Comparison of ENCODE assay signal across 9 mouse cellular contexts in the genomic region with DNA sequence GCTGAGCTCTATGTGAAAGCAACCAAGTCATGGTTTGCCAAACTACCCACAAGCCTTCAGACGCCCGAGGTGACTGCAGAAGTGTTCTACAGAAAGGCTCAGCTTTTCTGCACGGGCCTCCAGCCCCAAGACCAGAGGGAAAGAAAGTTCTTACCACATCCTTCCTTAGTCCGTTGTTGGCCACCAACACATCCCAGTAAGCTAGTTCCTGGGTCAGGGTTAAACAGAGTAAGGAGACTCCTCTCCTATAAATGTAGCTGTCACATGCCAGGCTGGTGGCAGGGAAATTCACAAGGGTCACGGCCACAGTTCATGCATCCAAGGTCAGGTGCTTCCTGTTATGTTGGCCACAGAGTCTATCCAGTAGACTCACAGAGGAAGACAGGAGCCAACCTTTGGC. TPM values are rescaled to one million over a fixed set of nuclear protein-coding genes. Genes with fewer than 3 reads are reported as not detected.
DNase-seq lines count a peak whose midpoint lies in the region; ATAC-seq lines count a peak whose summit lies in the region.
"Had no signal": no experiment of that assay in that cellular context is flagged by ENCODE, and none has a peak within 500 bp of the region (broad histone marks: within the 10 kb centered on the region; RNA-seq: fewer than 3 reads in every experiment).

No protein-coding gene starts in this region.

- no peaks in the 10 kb centered on the region for H3K9me3 ChIP-seq in embryonic facial prominence, embryonic 14.5 days (ENCODE audit: control insufficient read depth, low read length)
- H3K9me3 ChIP-seq in limb, embryonic 10.5 days (replicated peaks): no peaks in the 10 kb centered on the region
- H3K9me3 ChIP-seq in midbrain, embryonic 11.5 days (ENCODE audit: control insufficient read depth, low read length): no peaks in the 10 kb centered on the region
- H3K9me3 ChIP-seq: neural tube, embryonic 13.5 days had no signal

- H3K4me3 ChIP-seq in embryonic facial prominence, embryonic 14.5 days (ENCODE audit: low read depth, low read length): no peak overlapping the region
- no peak overlapping the region for H3K4me3 ChIP-seq in limb, embryonic 10.5 days
- H3K4me3 ChIP-seq in midbrain, embryonic 11.5 days (ENCODE audit: low read depth, low read length): no peak overlapping the region
- H3K4me3 ChIP-seq: neural tube, embryonic 13.5 days had no signal

- H3K9ac ChIP-seq in embryonic facial prominence, embryonic 14.5 days (ENCODE audit: low read depth, low read length): no peak overlapping the region
- H3K9ac ChIP-seq in midbrain, embryonic 11.5 days (ENCODE audit: low read length): no peak overlapping the region
- H3K9ac ChIP-seq: neural tube, embryonic 13.5 days had no signal

- peaks cover 30% of the 10 kb centered on the region for H3K4me1 ChIP-seq in embryonic facial prominence, embryonic 14.5 days (ENCODE audit: control insufficient read depth, insufficient read depth, low read length)
- peaks cover 61% of the 10 kb centered on the region for H3K4me1 ChIP-seq in limb, embryonic 10.5 days
- peaks cover 10% of the 10 kb centered on the region for H3K4me1 ChIP-seq in midbrain, embryonic 11.5 days (ENCODE audit: control insufficient read depth, insufficient read depth, low read length)

- no peaks in the 10 kb centered on the region for H3K27me3 ChIP-seq in embryonic facial prominence, embryonic 14.5 days (replicated peaks; ENCODE audit: control insufficient read depth, insufficient read depth, low read length)
- H3K27me3 ChIP-seq in limb, embryonic 10.5 days (ENCODE audit: low read depth, poor library complexity, severe bottlenecking): no peaks in the 10 kb centered on the region
- H3K27me3 ChIP-seq in midbrain, embryonic 11.5 days (ENCODE audit: control insufficient read depth, insufficient read depth, low read length): no peaks in the 10 kb centered on the region
- H3K27me3 ChIP-seq: neural tube, embryonic 13.5 days had no signal

- WGBS in embryonic facial prominence, embryonic 14.5 days: 88% methylated on average over 5 of the region's 5 CpGs
- 94% methylated on average over 5 of the region's 5 CpGs for WGBS in limb, embryonic 10.5 days
- WGBS in midbrain, embryonic 11.5 days: 89% methylated on average over 5 of the region's 5 CpGs

- no peak overlapping the region for H3K4me2 ChIP-seq in embryonic facial prominence, embryonic 14.5 days (ENCODE audit: low read depth, low read length)
- H3K4me2 ChIP-seq in midbrain, embryonic 11.5 days: no peak overlapping the region
- H3K4me2 ChIP-seq: neural tube, embryonic 13.5 days had no signal

- H3K36me3 ChIP-seq in embryonic facial prominence, embryonic 14.5 days (ENCODE audit: control insufficient read depth, insufficient read depth, low read length): peaks cover 24% of the 10 kb centered on the region
- H3K36me3 ChIP-seq in limb, embryonic 10.5 days: peaks cover 32% of the 10 kb centered on the region
- H3K36me3 ChIP-seq in midbrain, embryonic 11.5 days (ENCODE audit: control insufficient read depth, insufficient read depth, low read length): no peaks in the 10 kb centered on the region; the same call in 1 of the 2 replicates

- H3K27ac ChIP-seq in embryonic facial prominence, embryonic 14.5 days (replicated peaks; ENCODE audit: low read depth, low read length): peak overlapping the region; percentile 90; the same call in 1 of the 2 replicates
- peak overlapping the region; percentile 84; the same call in 1 of the 2 replicates for H3K27ac ChIP-seq in limb, embryonic 10.5 days
- no peak overlapping the region for H3K27ac ChIP-seq in midbrain, embryonic 11.5 days (ENCODE audit: low read depth, low read length)

- ATAC-seq in embryonic facial prominence, embryonic 14.5 days (ENCODE audit: low read depth): no peak
- no peak for ATAC-seq in midbrain, embryonic 11.5 days (ENCODE audit: low FRiP score)
- ATAC-seq in frontal cortex, adult (ENCODE audit: low TSS enrichment): no peak

- DNase-seq in lung, postnatal 36 days: peak; percentile 44
- no peak for DNase-seq in lung, postnatal 10 days
- no peak for DNase-seq in embryonic facial prominence, embryonic 14.5 days (ENCODE audit: low spot score)
- no peak for DNase-seq in limb, embryonic 10.5 days (ENCODE audit: low spot score)
- peak; percentile 55 for DNase-seq in thymus, postnatal 0 days (ENCODE audit: low spot score)
- no peak for DNase-seq in midbrain, embryonic 11.5 days (ENCODE audit: low spot score, missing footprints)
- no peak for DNase-seq in ovary, postnatal 10 days (ENCODE audit: low spot score)

RNA-seq across cellular contexts. Expression of gene Plekho2, which starts 27.7 kb away (rescaled TPM):
- 12.9 and 14.3 TPM in 2 replicates for polyA plus RNA-seq in embryonic facial prominence, embryonic 14.5 days (2014; fragmentation: Nextera tagmentation; extraction: Ambion mirVana)
- polyA plus RNA-seq in limb, embryonic 10.5 days (2016; fragmentation: Nextera tagmentation; extraction: Ambion mirVana): 10.0 and 13.0 TPM in 2 replicates
- polyA plus RNA-seq in thymus, postnatal 0 days (2015; fragmentation: Nextera tagmentation; extraction: Ambion mirVana): 12.2 and 14.9 TPM in 2 replicates
- 8.2 and 9.0 TPM in 2 replicates for polyA plus RNA-seq in midbrain, embryonic 11.5 days (2014; fragmentation: Nextera tagmentation; extraction: Ambion mirVana)

RNA-seq across cellular contexts. Expression of gene Ankdd1a, which starts 32.1 kb away (rescaled TPM):
- polyA plus RNA-seq in embryonic facial prominence, embryonic 14.5 days (2014; fragmentation: Nextera tagmentation; extraction: Ambion mirVana): not detected in 2 replicates
- not detected in 2 replicates for polyA plus RNA-seq in limb, embryonic 10.5 days (2016; fragmentation: Nextera tagmentation; extraction: Ambion mirVana)
- polyA plus RNA-seq in thymus, postnatal 0 days (2015; fragmentation: Nextera tagmentation; extraction: Ambion mirVana): 0.12 TPM in 2 replicates
- not detected in 2 replicates for polyA plus RNA-seq in midbrain, embryonic 11.5 days (2014; fragmentation: Nextera tagmentation; extraction: Ambion mirVana)

RNA-seq across cellular contexts. Expression of gene Pif1, which starts 34.8 kb away (rescaled TPM):
- polyA plus RNA-seq in embryonic facial prominence, embryonic 14.5 days (2014; fragmentation: Nextera tagmentation; extraction: Ambion mirVana): 5.9 and 7.2 TPM in 2 replicates
- polyA plus RNA-seq in limb, embryonic 10.5 days (2016; fragmentation: Nextera tagmentation; extraction: Ambion mirVana): 24.5 and 26.7 TPM in 2 replicates
- polyA plus RNA-seq in thymus, postnatal 0 days (2015; fragmentation: Nextera tagmentation; extraction: Ambion mirVana): 14.4 and 17.4 TPM in 2 replicates
- polyA plus RNA-seq in midbrain, embryonic 11.5 days (2014; fragmentation: Nextera tagmentation; extraction: Ambion mirVana): 12.0 and 13.6 TPM in 2 replicates

Comparison
In these comparisons a context has a peak if more than half of its experiments do, and no peak if none do; other contexts are left out.
1. DNase-seq: peak in lung, postnatal 36 days (single experiment) and thymus, postnatal 0 days (single experiment); none in lung, postnatal 10 days (single experiment), embryonic facial prominence, embryonic 14.5 days (single experiment), limb, embryonic 10.5 days (single experiment), midbrain, embryonic 11.5 days (single experiment) and ovary, postnatal 10 days (single experiment).